Mouse (Mus musculus) limb, embryonic 15.5 days (tissue): Measurements from ENCODE around the gene Ces1e. TPM values are rescaled to one million over a fixed set of nuclear protein-coding genes. Genes with fewer than 3 reads are reported as not detected.
"Not testable (repeated sequence)": the region's sequence is repeated elsewhere in the genome, so short reads cannot be mapped to it uniquely, and the experiment has no call there.

Source experiments
- ATAC-seq: fragments of 200-750 bp; cut with Nextera tagmentation; 2 replicates; pipeline ENCODE4 v1.8.0; 2017; ENCODE audit warnings: low read depth, moderate TSS enrichment; ENCODE audit not compliant: insufficient number of reproducible peaks, low FRiP score, low TSS enrichment
- H3K27ac ChIP-seq: fragments of 300-500 bp; sonication (generic); 2 replicates; pipeline ENCODE4 v1.5.1; 2015; ENCODE audit warnings: moderate library complexity, mild to moderate bottlenecking, inconsistent platforms
- H3K27me3 ChIP-seq: fragments of 300-500 bp; sonication (generic); 2 replicates; pipeline ENCODE4 v1.6.1; 2015; ENCODE audit warnings: inconsistent platforms
- H3K36me3 ChIP-seq: fragments of 300-500 bp; sonication (generic); 2 replicates; pipeline ENCODE4 v1.6.1; 2015; ENCODE audit warnings: inconsistent platforms
- H3K4me1 ChIP-seq: fragments of 300-500 bp; sonication (generic); 2 replicates; pipeline ENCODE4 v1.6.1; 2015; ENCODE audit warnings: inconsistent platforms
- H3K4me2 ChIP-seq: fragments of 300-500 bp; sonication (generic); 2 replicates; pipeline ENCODE4 v1.6.1; 2015; ENCODE audit warnings: mild to moderate bottlenecking, inconsistent platforms
- H3K4me3 ChIP-seq: fragments of 300-500 bp; sonication (generic); 2 replicates; pipeline ENCODE4 v1.5.1; 2015; ENCODE audit warnings: mild to moderate bottlenecking, inconsistent platforms
- H3K9ac ChIP-seq: fragments of 300-500 bp; sonication (generic); 2 replicates; pipeline ENCODE4 v1.6.1; 2015; ENCODE audit warnings: inconsistent platforms
- H3K9me3 ChIP-seq: fragments of 300-500 bp; sonication (generic); 2 replicates; pipeline ENCODE4 v1.6.1; 2016; ENCODE audit warnings: inconsistent platforms
- WGBS: fragments of 180-500 bp; shearing (Covaris S2); methylation state at CpG from one replicate; pipeline ENCODE4 v1.1.7; 2015; 5-methylcytosine and 5-hydroxymethylcytosine counted together
- polyA plus RNA-seq: library from polyadenylated mRNA; unstranded; fragments of >200 nt; fragmentation: Nextera tagmentation; extraction: Ambion mirVana; gene quantifications from 2 replicates; pipeline ENCODE4 v1.2.1, GENCODE M21; 2015

Ces1e gene
- polyA plus RNA-seq, 1 experiment from 2014 or later: not detected

DNA sequence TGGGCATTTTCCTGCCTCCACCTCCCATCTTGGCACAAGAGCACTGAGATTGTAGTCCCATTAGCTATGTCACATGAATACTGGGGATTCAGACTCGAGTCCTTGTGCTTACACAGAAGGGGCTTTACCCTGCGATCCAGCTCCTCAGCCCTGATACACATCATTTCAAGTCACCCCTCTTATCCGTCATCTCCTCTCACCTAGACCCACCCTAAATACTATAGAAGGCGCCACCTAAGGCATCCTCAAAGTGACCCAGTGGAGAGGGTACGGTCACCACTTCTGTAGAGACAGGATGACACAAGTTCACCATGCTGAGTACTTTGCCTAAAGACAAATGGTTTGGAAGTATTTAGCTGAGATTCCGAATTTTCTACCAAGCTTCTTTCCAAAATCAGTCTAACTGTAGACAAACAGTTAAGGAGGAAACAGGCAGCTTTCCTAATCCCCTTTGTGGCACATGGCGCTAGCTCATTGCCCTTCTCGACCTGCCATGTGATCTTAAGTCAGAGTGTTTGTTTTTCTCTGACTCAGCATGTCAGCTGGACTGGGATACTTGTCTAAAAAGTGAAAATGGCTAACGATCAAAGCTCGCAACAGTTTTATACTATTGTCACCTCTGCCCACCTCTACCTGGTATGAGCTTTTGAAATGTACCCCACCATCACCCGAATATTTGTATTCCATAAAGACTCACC, 597 bp downstream of the Ces1e start:
- Histone ChIP-seq H3K4me2 (no peak overlapping the region), H3K36me3 (no peaks in the 10 kb centered on the region), H3K27ac (no peak overlapping the region), H3K9ac (no peak overlapping the region), H3K9me3 (no peaks in the 10 kb centered on the region), H3K27me3 (no peaks in the 10 kb centered on the region), H3K4me1 (no peaks in the 10 kb centered on the region), H3K4me3 (no peak overlapping the region)
- no peak for ATAC-seq
- WGBS: 66% methylated on average over 11 of the region's 11 CpGs

DNA sequence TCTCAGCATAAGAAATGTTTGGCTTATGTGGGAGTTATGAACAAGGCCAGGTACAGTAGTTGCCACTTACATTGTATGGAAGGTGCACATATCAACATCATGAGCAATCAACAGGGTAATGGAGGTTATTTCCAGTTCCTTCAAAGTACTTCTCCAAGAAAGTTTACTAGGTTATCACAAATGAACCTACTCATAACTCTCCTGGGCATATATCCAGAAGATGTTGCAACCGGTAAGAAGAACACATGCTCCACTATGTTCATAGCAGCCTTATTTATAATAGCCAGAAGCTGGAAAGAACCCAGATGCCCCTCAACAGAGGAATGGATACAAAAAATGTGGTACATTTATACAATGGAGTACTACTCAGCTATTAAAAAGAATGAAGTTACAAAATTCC, 2.9 kb downstream of the Ces1e start:
- ATAC-seq, H3K4me1 ChIP-seq, H3K9ac ChIP-seq, H3K4me3 ChIP-seq, H3K27ac ChIP-seq, H3K27me3 ChIP-seq, H3K36me3 ChIP-seq, H3K9me3 ChIP-seq, H3K4me2 ChIP-seq: not testable (repeated sequence)
- 95% methylated on average over 1 of the region's 1 CpGs for WGBS

DNA sequence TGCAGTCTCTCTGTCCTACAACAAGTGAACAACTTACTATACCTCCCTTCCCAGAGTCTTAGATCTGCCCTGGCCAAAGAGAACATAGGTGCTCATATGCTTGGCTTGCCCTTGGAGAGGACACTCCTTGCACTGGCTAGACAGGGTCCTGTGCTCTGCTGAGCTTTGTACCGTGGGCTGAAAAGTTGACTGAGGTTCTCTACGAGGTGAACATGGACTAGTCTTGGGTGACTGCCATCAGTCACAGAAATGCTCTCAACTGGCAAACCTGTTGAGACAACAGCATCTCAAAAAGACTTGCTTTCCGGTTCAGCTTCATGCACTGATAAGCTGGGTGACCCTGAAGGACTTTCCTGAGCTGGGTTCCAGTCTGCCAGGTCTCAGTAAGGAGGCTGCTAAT, 7.5 kb downstream of the Ces1e start:
- H3K9me3 ChIP-seq: no peaks in the 10 kb centered on the region
- ATAC-seq: no peak
- no peaks in the 10 kb centered on the region for H3K4me1 ChIP-seq
- H3K9ac ChIP-seq: no peak overlapping the region
- H3K36me3 ChIP-seq: no peaks in the 10 kb centered on the region
- WGBS: 80% methylated on average over 3 of the region's 3 CpGs
- H3K27ac ChIP-seq: no peak overlapping the region
- H3K27me3 ChIP-seq: no peaks in the 10 kb centered on the region
- H3K4me3 ChIP-seq: no peak overlapping the region
- H3K4me2 ChIP-seq: no peak overlapping the region

GRCm38 (mm10) chr8:93217867-93218266, 11.6 kb downstream of the Ces1e start:
- Histone ChIP-seq H3K9me3 (no peaks in the 10 kb centered on the region), H3K4me3 (no peak overlapping the region), H3K36me3 (no peaks in the 10 kb centered on the region), H3K27me3 (no peaks in the 10 kb centered on the region), H3K4me2 (no peak overlapping the region), H3K4me1 (no peaks in the 10 kb centered on the region), H3K27ac (no peak overlapping the region), H3K9ac (no peak overlapping the region)
- WGBS: 22% methylated on average over 4 of the region's 4 CpGs
- no peak for ATAC-seq

DNA sequence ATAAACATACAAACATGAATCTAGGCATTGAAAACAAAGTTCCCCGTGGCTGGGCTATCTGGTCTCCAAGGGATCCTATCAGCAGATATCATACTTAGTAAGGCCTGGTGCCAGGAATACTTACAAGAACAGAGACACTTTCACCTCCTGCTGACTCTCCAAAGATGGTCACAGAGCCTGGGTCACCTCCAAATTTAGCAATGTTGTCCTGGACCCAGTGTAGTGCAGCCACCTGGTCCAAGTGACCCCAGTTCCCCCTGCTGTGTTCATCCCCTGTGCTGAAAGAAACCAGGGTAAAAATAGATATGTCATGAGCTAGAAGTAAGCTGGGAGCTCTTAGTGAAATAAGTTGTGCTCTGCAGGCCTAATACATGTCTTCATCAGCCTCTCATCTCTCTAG, 12.0 kb downstream of the Ces1e start:
- Histone ChIP-seq H3K27me3 (no peaks in the 10 kb centered on the region), H3K36me3 (no peaks in the 10 kb centered on the region), H3K4me3 (no peak overlapping the region), H3K4me2 (no peak overlapping the region), H3K4me1 (no peaks in the 10 kb centered on the region), H3K27ac (no peak overlapping the region), H3K9me3 (no peaks in the 10 kb centered on the region), H3K9ac (no peak overlapping the region)
- ATAC-seq: no peak
- WGBS: 64% methylated on average over 1 of the region's 1 CpGs

- Histone ChIP-seq H3K4me3 (no peak overlapping the region), H3K27me3 (no peaks in the 10 kb centered on the region), H3K27ac (no peak overlapping the region), H3K4me2 (no peak overlapping the region), H3K9ac (no peak overlapping the region), H3K9me3 (no peaks in the 10 kb centered on the region), H3K4me1 (no peaks in the 10 kb centered on the region), H3K36me3 (no peaks in the 10 kb centered on the region)
- no peak for ATAC-seq
Measured at GRCm38 (mm10) chr8:93211091-93211490, 18.3 kb downstream of the Ces1e start.

DNA sequence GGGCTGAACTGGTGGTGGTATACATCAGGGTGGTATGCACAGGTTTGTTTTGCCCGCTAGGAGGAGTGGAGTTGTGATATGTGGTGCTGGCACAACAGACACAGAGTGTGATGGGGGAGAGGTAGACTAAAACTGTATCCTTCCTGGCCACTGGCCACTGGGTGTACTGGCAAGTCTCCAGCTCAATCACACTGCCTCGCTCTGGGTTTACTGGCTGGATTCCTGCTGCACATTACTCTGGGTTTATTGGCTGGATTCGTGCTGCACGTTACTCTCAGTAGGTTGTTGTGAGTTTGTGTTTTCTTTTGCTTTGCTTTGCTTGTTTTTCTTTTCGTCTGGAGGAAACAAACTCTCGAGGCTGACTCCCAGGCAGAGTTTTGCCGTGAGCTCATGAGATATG, 30.3 kb downstream of the Ces1e start:
- not testable (repeated sequence) for H3K4me1 ChIP-seq, H3K9ac ChIP-seq, H3K9me3 ChIP-seq, H3K27ac ChIP-seq, H3K36me3 ChIP-seq, H3K27me3 ChIP-seq, ATAC-seq, H3K4me3 ChIP-seq, H3K4me2 ChIP-seq
- 52% methylated on average over 7 of the region's 7 CpGs for WGBS

DNA sequence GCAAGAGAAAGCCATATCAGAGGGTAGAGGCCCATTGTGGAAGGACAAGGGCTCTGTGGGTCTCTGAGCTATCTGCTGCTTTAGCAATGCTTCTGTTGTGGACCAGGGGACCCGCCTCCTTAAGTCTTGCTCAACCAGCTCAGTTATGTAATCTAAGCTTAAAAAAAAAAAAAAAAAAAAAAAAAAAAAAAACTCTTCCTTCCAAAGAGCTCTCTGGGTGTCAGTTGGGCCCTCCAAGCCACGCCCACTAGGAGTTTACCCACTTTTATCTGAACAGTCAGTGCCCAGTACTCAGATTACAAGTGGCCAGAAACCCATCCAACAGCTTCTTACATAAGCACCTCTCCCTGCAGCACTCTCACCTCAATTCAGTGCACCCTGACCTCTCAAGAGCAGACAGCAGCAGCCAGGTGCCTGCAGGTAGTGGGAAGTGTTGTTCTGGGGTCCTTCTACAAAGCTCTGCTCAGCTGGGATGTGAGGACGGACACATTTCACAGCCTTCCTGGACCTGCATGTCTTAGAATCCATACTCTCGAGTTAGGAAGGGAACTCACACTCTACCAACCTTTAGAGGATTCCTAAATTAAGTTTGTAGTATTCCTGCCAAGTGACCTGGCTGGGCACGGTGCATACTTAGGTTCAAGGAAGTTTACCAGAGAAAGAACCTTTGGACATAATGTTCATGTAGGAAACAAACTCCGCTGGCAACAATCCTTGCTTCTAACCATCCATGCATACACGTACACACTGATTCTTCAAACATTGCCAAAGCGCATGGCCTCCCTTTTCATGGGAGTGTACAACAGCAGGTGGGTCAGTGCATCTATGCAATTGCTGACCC, 31.5 kb downstream of the Ces1e start, which contains the start of gene Ces1d:
Gene Ces1d (minus strand): TSS at position 154 of the 841 bp plus-strand sequence.
- 75% methylated on average over 8 of the region's 8 CpGs for WGBS
- Histone ChIP-seq H3K36me3 (no peaks in the 10 kb centered on the region), H3K4me2 (no peak within 1 kb of the TSS), H3K27ac (no peak within 1 kb of the TSS), H3K9me3 (no peaks in the 10 kb centered on the region), H3K27me3 (no peaks in the 10 kb centered on the region), H3K4me1 (no peaks in the 10 kb centered on the region), H3K9ac (no peak within 1 kb of the TSS), H3K4me3 (no peak within 1 kb of the TSS)
- ATAC-seq: no peak

DNA sequence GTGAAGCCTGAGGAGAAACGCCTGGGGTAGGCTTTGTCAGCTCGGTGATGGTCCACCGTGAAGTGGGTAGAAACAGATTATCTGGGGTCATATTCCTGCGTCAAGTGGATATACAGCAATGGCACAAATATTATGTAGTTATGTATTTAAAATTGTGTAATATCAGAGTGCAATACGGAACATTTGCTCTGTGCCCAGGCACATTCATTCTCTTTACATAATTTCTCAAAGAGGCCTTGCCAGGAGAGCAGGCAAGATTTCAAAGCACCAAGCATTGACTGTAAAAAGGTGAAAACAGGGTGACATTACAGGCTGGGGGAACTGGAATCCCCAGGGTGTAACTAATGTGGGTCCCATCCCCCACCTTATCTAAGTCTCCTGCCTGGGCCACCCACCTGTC, 33.0 kb downstream of the Ces1e start:
- Histone ChIP-seq H3K27me3 (no peaks in the 10 kb centered on the region), H3K27ac (no peak overlapping the region), H3K9me3 (no peaks in the 10 kb centered on the region), H3K9ac (no peak overlapping the region), H3K4me3 (no peak overlapping the region), H3K4me1 (no peaks in the 10 kb centered on the region), H3K4me2 (no peak overlapping the region), H3K36me3 (no peaks in the 10 kb centered on the region)
- 87% methylated on average over 5 of the region's 5 CpGs for WGBS
- no peak for ATAC-seq

DNA sequence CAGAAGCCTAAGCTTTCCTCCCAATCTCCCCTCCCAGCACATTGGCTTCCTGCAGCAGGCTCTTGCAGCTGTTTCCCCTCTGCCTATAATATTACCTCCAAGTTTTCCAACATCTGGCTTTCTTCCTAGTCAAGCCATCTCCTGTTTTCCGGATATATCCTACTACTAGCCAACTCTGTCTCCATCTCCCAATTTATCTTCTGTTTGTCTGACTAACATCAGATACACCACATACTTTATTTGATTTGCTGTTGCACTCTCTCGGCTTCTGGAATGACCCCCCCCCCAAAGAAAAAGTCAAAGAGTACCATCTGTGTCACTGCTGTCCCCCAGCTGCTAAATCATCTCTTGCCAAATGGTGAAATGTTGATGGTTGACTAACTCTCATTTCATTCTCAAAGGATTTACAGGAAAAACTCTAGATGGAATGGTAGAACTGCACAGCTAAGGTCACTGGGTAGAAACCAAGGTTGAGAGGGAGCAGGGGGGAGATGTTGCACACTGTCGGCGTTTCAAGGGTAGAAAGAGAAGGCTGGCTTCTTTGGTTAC, 48.8 kb downstream of the Ces1e start:
- ATAC-seq: no peak
- Histone ChIP-seq H3K9ac (no peak overlapping the region), H3K9me3 (no peaks in the 10 kb centered on the region), H3K4me2 (no peak overlapping the region), H3K27me3 (no peaks in the 10 kb centered on the region), H3K36me3 (no peaks in the 10 kb centered on the region), H3K4me3 (no peak overlapping the region), H3K4me1 (no peaks in the 10 kb centered on the region), H3K27ac (no peak overlapping the region)
- WGBS: 61% methylated on average over 4 of the region's 4 CpGs

GRCm38 (mm10) chr8:93176593-93176992, 52.8 kb downstream of the Ces1e start:
- Histone ChIP-seq H3K4me2 (no peak overlapping the region), H3K27me3 (no peaks in the 10 kb centered on the region), H3K36me3 (no peaks in the 10 kb centered on the region), H3K9ac (no peak overlapping the region), H3K4me1 (no peaks in the 10 kb centered on the region), H3K9me3 (no peaks in the 10 kb centered on the region), H3K27ac (no peak overlapping the region), H3K4me3 (no peak overlapping the region)
- WGBS: 21% methylated on average over 1 of the region's 1 CpGs
- ATAC-seq: no peak

GRCm38 (mm10) chr8:93174554-93174953, 54.9 kb downstream of the Ces1e start:
- no peak overlapping the region for H3K4me2 ChIP-seq
- no peak for ATAC-seq
- H3K9me3 ChIP-seq: no peaks in the 10 kb centered on the region
- no peak overlapping the region for H3K4me3 ChIP-seq
- no peaks in the 10 kb centered on the region for H3K36me3 ChIP-seq
- no peaks in the 10 kb centered on the region for H3K27me3 ChIP-seq
- no peaks in the 10 kb centered on the region for H3K4me1 ChIP-seq
- no peak overlapping the region for H3K9ac ChIP-seq
- no peak overlapping the region for H3K27ac ChIP-seq
- WGBS: 62% methylated on average over 2 of the region's 2 CpGs
